Mouse (Mus musculus): Measurements from ENCODE around the gene Tmx1. TPM values are rescaled to one million over a fixed set of nuclear protein-coding genes. Genes with fewer than 3 reads are reported as not detected.
A peak's percentile ranks its signal among the peaks of the same experiment; 100 is the strongest.

Gene Tmx1
- polyA plus RNA-seq, 1 experiment from 2014 or later, result 122 TPM

DNA sequence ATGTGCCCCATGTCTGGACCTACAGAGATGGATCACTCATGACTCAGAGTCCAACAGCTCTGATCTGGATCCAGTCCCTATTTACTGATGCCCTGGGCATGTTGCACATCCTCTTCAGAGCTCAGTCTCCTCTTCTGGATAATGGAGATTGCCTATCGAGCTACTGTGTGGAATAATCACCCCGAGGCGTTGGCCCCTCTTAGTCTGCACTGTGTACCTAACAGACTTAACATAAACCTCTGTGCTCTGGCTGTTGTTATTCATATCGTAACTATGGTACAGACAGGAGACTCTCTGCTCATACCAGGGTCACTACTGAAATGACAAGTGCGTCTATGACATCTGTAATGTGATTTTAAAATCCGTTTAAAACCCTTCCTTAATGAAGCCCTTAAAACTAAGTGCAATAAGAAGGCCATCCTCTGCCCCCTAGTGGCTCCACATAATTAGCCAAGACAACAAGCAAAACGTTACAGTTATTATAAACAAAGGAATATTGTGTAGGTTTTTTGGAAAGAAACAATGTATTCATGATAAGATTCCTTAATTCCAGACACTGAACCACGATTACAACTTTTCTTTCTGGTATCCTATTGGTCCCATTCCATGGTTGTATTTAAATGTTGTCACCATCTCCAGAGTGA is 22.5 kb upstream of the Tmx1 start:
- WGBS, result 40% methylated on average over 8 of the region's 8 CpGs
- no peak overlapping the region for H3K4me2 ChIP-seq (replicated peaks; ENCODE audit: low read depth, low read length)

GRCm38 (mm10) chr12:70431428-70431827 is 21.5 kb upstream of the Tmx1 start:
- Histone ChIP-seq H3K4me1 (ENCODE audit: insufficient read depth, low read length) (no peaks in the 10 kb centered on the region), H3K9me3 (ENCODE audit: low read length) (no peaks in the 10 kb centered on the region), H3K9ac (replicated peaks; ENCODE audit: low read length) (no peak overlapping the region), H3K36me3 (ENCODE audit: insufficient read depth, low read length) (no peaks in the 10 kb centered on the region), H3K27ac (ENCODE audit: low read length) (no peak overlapping the region), H3K4me3 (ENCODE audit: low read length) (no peak overlapping the region), H3K4me2 (replicated peaks; ENCODE audit: low read depth, low read length) (no peak overlapping the region), H3K27me3 (ENCODE audit: insufficient read depth, low read length) (no peaks in the 10 kb centered on the region)
- no peak for ATAC-seq (ENCODE audit: low FRiP score, low TSS enrichment)
- WGBS, result 55% methylated on average over 5 of the region's 5 CpGs

More for the DNA sequence above, 22.5 kb upstream of the Tmx1 start:
- Histone ChIP-seq H3K4me3 (ENCODE audit: low read length) (no peak overlapping the region), H3K27me3 (ENCODE audit: insufficient read depth, low read length) (no peaks in the 10 kb centered on the region), H3K4me1 (ENCODE audit: insufficient read depth, low read length) (no peaks in the 10 kb centered on the region), H3K9me3 (ENCODE audit: low read length) (no peaks in the 10 kb centered on the region), H3K27ac (ENCODE audit: low read length) (no peak overlapping the region), H3K36me3 (ENCODE audit: insufficient read depth, low read length) (no peaks in the 10 kb centered on the region), H3K9ac (replicated peaks; ENCODE audit: low read length) (no peak overlapping the region)
- no peak for ATAC-seq (ENCODE audit: low FRiP score, low TSS enrichment)

DNA sequence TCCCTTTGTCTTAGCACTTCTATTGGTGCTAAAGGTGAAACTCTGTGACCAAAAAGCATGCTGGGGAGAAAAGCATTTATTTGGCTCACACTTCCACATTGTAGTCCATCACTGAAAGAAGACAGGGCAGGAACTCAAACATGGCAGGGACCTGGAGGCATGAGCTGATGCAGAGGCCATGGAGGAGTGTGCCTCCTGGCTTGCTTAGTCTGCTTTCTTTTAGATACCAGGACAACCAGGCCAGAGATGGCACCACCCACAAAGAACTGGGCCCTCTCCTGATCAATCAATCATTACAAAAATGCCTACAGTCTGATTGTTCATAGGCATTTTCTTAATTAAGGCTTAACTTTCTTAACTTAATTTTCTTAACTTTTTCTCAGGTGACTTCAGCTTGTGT is 2.9 kb upstream of the Tmx1 start:
- ATAC-seq (ENCODE audit: low FRiP score, low TSS enrichment), result no peak

DNA sequence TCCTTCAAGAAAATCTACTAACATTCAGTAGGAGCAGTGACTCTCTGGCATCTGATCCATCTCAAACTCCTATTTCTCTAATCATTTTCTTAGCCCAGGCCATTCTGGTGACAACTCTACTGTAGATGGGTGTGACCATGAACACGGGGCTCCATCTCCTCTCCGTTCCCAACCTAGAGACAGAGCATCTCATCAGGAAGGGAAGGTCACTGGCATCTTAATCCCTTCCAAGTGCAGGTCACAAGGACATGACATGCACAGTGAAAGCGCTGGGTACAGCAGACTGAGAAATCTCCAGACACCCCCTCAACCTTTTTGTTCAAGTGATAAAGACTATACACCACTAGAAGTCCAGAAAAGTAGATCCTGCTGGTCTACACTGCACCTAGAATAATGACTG is 1.4 kb upstream of the Tmx1 start:
- WGBS, result 92% methylated on average over 3 of the region's 3 CpGs
- no peak for ATAC-seq (ENCODE audit: low FRiP score, low TSS enrichment)

More for the DNA sequence above, 2.9 kb upstream of the Tmx1 start:
- Histone ChIP-seq H3K27ac (ENCODE audit: low read length) (no peak overlapping the region), H3K4me3 (ENCODE audit: low read length) (no peak overlapping the region), H3K27me3 (ENCODE audit: insufficient read depth, low read length) (no peaks in the 10 kb centered on the region), H3K36me3 (ENCODE audit: insufficient read depth, low read length) (no peaks in the 10 kb centered on the region), H3K4me1 (ENCODE audit: insufficient read depth, low read length) (peaks cover 22% of the 10 kb centered on the region), H3K9me3 (ENCODE audit: low read length) (no peaks in the 10 kb centered on the region), H3K4me2 (replicated peaks; ENCODE audit: low read depth, low read length) (no peak overlapping the region), H3K9ac (replicated peaks; ENCODE audit: low read length) (no peak overlapping the region)

DNA sequence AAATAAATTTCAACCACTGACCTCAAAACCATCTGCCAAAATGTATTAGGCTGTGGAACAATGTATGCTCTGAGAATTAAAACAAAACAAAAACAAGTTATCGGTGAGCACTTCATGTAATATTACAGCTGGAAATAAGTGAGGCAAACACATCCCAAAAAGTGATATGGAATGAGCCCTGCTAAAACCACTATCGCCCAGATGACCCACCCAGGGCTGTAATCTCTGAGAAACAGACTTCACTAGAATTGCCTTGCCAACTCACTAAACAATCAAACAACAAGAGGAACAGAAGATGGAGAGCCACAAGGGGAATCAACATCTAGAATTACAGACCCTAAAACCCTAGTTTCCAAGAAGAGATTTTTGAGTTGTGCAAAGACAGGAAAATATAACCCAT is 752 bp upstream of the Tmx1 start:
- Histone ChIP-seq H3K9me3 (ENCODE audit: low read length) (no peaks in the 10 kb centered on the region), H3K27ac (ENCODE audit: low read length) (0 out of 2 replicates have a peak overlapping the region, but pooled peaks have one; percentile 82), H3K9ac (replicated peaks; ENCODE audit: low read length) (peak overlapping the region; percentile 89), H3K27me3 (ENCODE audit: insufficient read depth, low read length) (no peaks in the 10 kb centered on the region), H3K4me1 (ENCODE audit: insufficient read depth, low read length) (peaks cover 26% of the 10 kb centered on the region), H3K4me3 (ENCODE audit: low read length) (peak overlapping the region; percentile 92), H3K36me3 (ENCODE audit: insufficient read depth, low read length) (peaks cover 5% of the 10 kb centered on the region; the same call in 1 of the 2 replicates), H3K4me2 (replicated peaks; ENCODE audit: low read depth, low read length) (peak overlapping the region; percentile 84)
- WGBS, result 78% methylated on average over 2 of the region's 2 CpGs
- no peak for ATAC-seq (ENCODE audit: low FRiP score, low TSS enrichment)

More for the DNA sequence above, 1.4 kb upstream of the Tmx1 start:
- H3K36me3 ChIP-seq (ENCODE audit: insufficient read depth, low read length), result no peaks in the 10 kb centered on the region
- H3K4me3 ChIP-seq (ENCODE audit: low read length), result no peak overlapping the region
- no peak overlapping the region for H3K4me2 ChIP-seq (replicated peaks; ENCODE audit: low read depth, low read length)
- no peaks in the 10 kb centered on the region for H3K27me3 ChIP-seq (ENCODE audit: insufficient read depth, low read length)
- H3K4me1 ChIP-seq (ENCODE audit: insufficient read depth, low read length), result peaks cover 26% of the 10 kb centered on the region
- H3K27ac ChIP-seq (ENCODE audit: low read length), result no peak overlapping the region
- H3K9me3 ChIP-seq (ENCODE audit: low read length), result no peaks in the 10 kb centered on the region
- no peak overlapping the region for H3K9ac ChIP-seq (replicated peaks; ENCODE audit: low read length)

DNA sequence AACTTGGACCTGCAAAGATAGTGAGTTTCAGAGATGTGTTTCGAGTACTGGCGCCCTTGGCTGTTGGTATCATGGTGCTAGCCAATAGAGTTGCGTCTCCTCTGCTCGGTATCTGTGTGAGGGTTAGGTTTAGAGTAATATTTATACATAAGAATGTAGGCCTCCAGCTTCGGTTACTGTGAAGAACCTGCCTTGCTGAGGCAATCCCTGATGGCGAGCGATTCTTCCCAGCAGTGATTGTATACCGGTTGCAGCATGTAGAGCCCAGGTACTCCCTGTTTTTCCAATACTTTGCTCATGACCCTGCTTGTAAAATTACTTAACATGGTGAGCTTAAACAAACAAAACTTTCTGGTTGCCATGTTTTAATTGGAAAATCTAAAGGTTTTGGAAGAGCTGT is 2.3 kb downstream of the Tmx1 start:
- Histone ChIP-seq H3K4me2 (replicated peaks; ENCODE audit: low read depth, low read length) (no peak overlapping the region), H3K27me3 (ENCODE audit: insufficient read depth, low read length) (no peaks in the 10 kb centered on the region), H3K9ac (replicated peaks; ENCODE audit: low read length) (no peak overlapping the region), H3K9me3 (ENCODE audit: low read length) (0 out of 2 replicates have a peak, but pooled peaks cover 1% of the 10 kb centered on the region), H3K36me3 (ENCODE audit: insufficient read depth, low read length) (peaks cover 26% of the 10 kb centered on the region), H3K27ac (ENCODE audit: low read length) (no peak overlapping the region), H3K4me3 (ENCODE audit: low read length) (no peak overlapping the region), H3K4me1 (ENCODE audit: insufficient read depth, low read length) (peaks cover 26% of the 10 kb centered on the region)
- no peak for ATAC-seq (ENCODE audit: low FRiP score, low TSS enrichment)
- 94% methylated on average over 8 of the region's 8 CpGs for WGBS

DNA sequence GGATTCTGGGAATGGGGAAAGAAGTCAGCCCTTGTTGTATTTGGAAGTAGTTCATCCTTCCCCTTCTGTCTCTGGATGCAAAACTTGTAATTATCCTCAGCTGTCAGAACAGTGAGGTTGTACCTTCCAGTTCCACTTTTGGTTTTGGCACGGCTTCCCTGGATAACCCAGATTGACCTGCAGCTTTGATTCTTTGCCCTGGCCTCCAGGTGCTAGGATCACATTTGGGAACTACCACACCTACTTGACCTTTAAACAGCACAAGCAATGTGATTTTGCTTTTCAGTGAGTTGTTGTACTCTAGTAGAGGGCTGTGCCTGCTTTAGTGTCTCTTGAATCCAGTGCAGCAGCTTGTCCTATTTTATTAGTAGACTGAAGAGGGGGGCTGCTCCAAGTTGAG is 6.7 kb downstream of the Tmx1 start:
- H3K27me3 ChIP-seq (ENCODE audit: insufficient read depth, low read length), result no peaks in the 10 kb centered on the region
- no peak for ATAC-seq (ENCODE audit: low FRiP score, low TSS enrichment)
- no peak overlapping the region for H3K9ac ChIP-seq (replicated peaks; ENCODE audit: low read length)
- H3K4me2 ChIP-seq (replicated peaks; ENCODE audit: low read depth, low read length), result no peak overlapping the region
- H3K27ac ChIP-seq (ENCODE audit: low read length), result no peak overlapping the region
- peaks cover 7% of the 10 kb centered on the region for H3K4me1 ChIP-seq (ENCODE audit: insufficient read depth, low read length)
- WGBS, result 88% methylated on average over 1 of the region's 1 CpGs
- peaks cover 36% of the 10 kb centered on the region for H3K36me3 ChIP-seq (ENCODE audit: insufficient read depth, low read length)
- 0 out of 2 replicates have a peak, but pooled peaks cover 3% of the 10 kb centered on the region for H3K9me3 ChIP-seq (ENCODE audit: low read length)
- H3K4me3 ChIP-seq (ENCODE audit: low read length), result no peak overlapping the region

GRCm38 (mm10) chr12:70464016-70464415 is 11.1 kb downstream of the Tmx1 start:
- Histone ChIP-seq H3K9me3 (ENCODE audit: low read length) (0 out of 2 replicates have a peak, but pooled peaks cover 3% of the 10 kb centered on the region), H3K27ac (ENCODE audit: low read length) (no peak overlapping the region), H3K36me3 (ENCODE audit: insufficient read depth, low read length) (peaks cover 45% of the 10 kb centered on the region), H3K9ac (replicated peaks; ENCODE audit: low read length) (no peak overlapping the region), H3K27me3 (ENCODE audit: insufficient read depth, low read length) (no peaks in the 10 kb centered on the region), H3K4me1 (ENCODE audit: insufficient read depth, low read length) (no peaks in the 10 kb centered on the region), H3K4me3 (ENCODE audit: low read length) (no peak overlapping the region), H3K4me2 (replicated peaks; ENCODE audit: low read depth, low read length) (no peak overlapping the region)
- no peak for ATAC-seq (ENCODE audit: low FRiP score, low TSS enrichment)
- 84% methylated on average over 4 of the region's 4 CpGs for whole genome bisulfite sequencing

DNA sequence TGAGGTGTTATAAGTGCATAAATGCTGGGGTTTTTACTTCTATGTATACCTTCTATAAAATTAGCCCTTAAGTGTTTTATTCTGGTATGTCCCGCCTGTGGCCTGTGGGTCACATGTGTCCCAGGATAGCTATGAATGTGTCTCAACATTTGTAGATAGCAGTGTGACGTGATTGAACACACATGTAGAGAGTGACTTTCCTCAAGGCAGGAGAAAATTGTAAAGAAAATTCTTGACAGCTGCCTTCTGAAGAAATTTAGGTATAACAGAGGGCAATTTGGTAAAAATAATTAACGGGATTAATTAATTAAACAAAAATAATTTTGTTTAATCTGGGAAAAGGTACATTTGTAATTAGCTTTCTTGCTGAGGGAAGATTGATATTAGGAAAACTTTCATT is 22.4 kb downstream of the Tmx1 start:
- no peak overlapping the region for H3K4me2 ChIP-seq (replicated peaks; ENCODE audit: low read depth, low read length)
- 70% methylated on average over 3 of the region's 3 CpGs for WGBS
- no peaks in the 10 kb centered on the region for H3K9me3 ChIP-seq (ENCODE audit: low read length)
- no peaks in the 10 kb centered on the region for H3K27me3 ChIP-seq (ENCODE audit: insufficient read depth, low read length)
- H3K36me3 ChIP-seq (ENCODE audit: insufficient read depth, low read length), result no peaks in the 10 kb centered on the region
- H3K4me1 ChIP-seq (ENCODE audit: insufficient read depth, low read length), result peaks cover 7% of the 10 kb centered on the region; the same call in 1 of the 2 replicates
- no peak overlapping the region for H3K9ac ChIP-seq (replicated peaks; ENCODE audit: low read length)
- no peak for ATAC-seq (ENCODE audit: low FRiP score, low TSS enrichment)
- H3K27ac ChIP-seq (ENCODE audit: low read length), result no peak overlapping the region
- no peak overlapping the region for H3K4me3 ChIP-seq (ENCODE audit: low read length)

- H3K4me3 ChIP-seq (ENCODE audit: low read length), result peak overlapping the region; percentile 14; the same call in 1 of the 2 replicates
- H3K4me2 ChIP-seq (replicated peaks; ENCODE audit: low read depth, low read length), result peak overlapping the region; percentile 44
- peaks cover 7% of the 10 kb centered on the region; the same call in 1 of the 2 replicates for H3K4me1 ChIP-seq (ENCODE audit: insufficient read depth, low read length)
- H3K9me3 ChIP-seq (ENCODE audit: low read length), result no peaks in the 10 kb centered on the region
- no peaks in the 10 kb centered on the region for H3K27me3 ChIP-seq (ENCODE audit: insufficient read depth, low read length)
- WGBS, result 49% methylated on average over 16 of the region's 16 CpGs
- no peak overlapping the region for H3K9ac ChIP-seq (replicated peaks; ENCODE audit: low read length)
- ATAC-seq (ENCODE audit: low FRiP score, low TSS enrichment), result peak; percentile 63; the same call in 1 of the 2 replicates
- H3K27ac ChIP-seq (ENCODE audit: low read length), result no peak overlapping the region
- no peaks in the 10 kb centered on the region for H3K36me3 ChIP-seq (ENCODE audit: insufficient read depth, low read length)
Measured at GRCm38 (mm10) chr12:70476884-70477576, 24.1 kb downstream of the Tmx1 start.
